Mouse (Mus musculus): Measurements from ENCODE around the gene Gng5. TPM values are rescaled to one million over a fixed set of nuclear protein-coding genes. Genes with fewer than 3 reads are reported as not detected.

Gene Gng5
- 100 to 1,000 TPM; 246 to 247 TPM for total RNA-seq (2021)

DNA sequence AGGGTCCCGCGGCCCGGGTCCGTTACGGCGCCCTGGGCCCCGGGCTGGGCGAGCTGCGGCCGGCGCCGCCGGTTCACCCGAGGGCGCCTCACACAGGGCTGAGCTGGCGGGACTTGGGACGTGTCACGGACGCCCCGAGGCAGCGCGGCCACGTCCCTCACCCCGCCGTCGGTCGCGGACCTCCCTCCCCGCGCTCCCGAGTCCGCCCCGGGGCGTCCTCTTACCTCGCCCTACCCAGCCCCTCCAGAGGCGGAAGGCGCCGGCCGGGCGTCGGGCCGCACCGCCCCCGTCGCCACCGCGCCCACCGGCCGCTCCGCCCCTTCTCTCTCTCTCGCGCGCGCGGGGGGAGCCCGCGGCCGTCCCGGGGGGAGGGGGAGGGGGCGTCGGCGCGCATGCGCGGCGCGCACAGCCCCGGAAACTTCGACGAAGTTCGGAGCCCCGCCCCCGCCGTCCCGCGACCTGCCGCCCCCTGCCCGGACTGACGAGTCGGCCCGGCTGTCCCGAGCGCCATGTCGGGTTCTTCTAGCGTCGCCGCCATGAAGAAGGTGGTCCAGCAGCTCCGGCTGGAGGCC is at the start of gene Gng5, which contains the start of gene Spata1:
Gene Gng5, plus strand, starts transcription at position 377 of the 572 bp plus-strand sequence.
Gene Spata1, minus strand, starts transcription at position 323 of the 572 bp plus-strand sequence.
- intact Hi-C loops (cut with DNase I), result loop anchor here (2.0 to 5.0 kb wide), 4 partner anchors 21 to 313 kb away; partner anchors contain the start of genes Prkacb and Rpf1
- peak; percentile 87 to 91 for DNase-seq

DNA sequence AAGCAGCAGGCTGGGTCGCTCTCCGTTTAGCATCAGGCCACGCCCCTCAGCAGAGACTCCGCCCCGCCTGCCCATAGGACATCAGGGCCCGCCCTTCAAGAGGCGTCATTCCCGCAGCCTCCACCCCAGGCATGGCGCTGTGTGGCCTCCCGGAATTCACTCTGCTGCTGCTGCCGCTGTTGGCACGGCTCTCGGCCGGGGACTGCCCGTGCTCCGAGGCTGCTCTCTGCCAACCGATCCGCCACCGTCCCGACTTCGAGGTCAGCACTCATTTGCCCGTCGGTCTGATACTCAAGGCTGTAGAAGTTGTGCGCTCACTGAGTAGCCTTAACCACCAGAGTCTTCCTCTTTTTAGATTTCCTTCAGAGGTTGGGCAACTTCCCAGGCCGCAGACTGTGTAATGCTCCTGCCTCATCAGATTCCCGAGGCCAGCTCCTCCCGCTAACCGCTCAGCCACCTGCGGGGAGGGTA is 49.2 kb upstream of the Gng5 start:
- DNase-seq, result peak; percentile 89 to 93
- intact Hi-C loops (cut with DNase I), result loop anchor here (2.0 to 5.0 kb wide), 2 partner anchors 47 to 48 kb away; partner anchors contain the start of genes Gng5 and Spata1

DNA sequence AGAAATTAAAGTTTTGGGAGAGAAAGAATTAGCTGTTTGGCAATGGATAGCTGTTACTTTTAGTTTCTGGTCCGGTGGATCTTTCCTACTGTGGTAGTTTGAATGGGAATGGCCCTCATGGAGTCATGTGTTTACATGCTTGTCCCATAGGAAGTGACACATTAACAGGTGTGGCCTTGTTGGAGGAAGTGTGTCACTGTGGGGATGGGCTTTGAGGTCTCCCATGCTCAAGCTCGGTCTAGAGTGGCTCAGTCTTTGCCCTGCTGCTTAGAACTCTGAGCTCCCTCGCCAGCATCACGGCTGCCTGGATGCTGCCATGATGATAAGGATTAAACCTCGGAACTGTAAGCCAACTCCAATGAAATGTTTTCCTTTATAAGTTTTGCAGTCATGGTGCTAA is 48.2 kb upstream of the Gng5 start:
- DNase-seq, result no peak
- intact Hi-C loops (cut with DNase I), result loop anchor here (2.0 to 5.0 kb wide), 2 partner anchors 46 to 49 kb away; partner anchors contain the start of genes Gng5 and Spata1

DNA sequence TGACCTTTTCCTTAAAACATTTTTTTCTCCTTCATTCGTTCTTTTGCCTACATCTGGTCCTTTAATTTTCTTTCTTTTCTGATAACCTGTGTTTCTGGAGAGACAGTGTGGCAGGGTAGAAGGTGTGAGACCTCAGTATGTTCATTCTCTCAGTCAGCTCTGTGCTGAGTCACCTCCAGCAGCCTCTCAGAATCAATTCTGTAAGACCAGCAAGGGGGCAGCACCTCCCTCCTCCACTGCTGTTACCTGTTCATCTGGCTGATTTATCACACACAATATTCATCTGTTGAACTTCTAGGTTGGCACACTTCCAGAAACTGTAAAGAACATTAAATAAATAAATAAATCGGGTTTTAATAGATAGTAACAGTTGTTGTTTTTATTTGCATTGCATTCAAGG is 36.7 kb upstream of the Gng5 start:
- no peak for DNase-seq
- intact Hi-C loops (cut with DNase I), result no loop called here

DNA sequence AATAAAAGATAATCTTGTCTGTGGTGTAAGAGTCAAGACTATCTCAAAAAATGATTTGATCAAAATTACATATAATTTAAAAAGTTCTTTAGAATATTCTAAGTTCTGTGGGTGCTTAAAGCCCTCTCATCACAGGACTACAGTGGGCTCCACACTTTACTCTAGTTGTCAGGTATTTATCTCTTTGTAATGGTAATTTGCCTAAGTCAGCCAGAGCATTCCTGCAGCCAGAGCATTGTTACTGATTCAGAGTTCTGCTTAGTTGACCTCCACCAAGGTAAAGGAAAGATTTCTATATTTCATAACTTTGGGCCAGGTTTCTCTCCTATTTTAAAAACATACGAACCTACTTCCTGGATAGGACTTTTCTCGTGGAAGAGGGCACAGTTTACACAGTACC is 30.4 kb upstream of the Gng5 start:
- DNase-seq, result no peak
- intact Hi-C loops (cut with DNase I), result no loop called here

DNA sequence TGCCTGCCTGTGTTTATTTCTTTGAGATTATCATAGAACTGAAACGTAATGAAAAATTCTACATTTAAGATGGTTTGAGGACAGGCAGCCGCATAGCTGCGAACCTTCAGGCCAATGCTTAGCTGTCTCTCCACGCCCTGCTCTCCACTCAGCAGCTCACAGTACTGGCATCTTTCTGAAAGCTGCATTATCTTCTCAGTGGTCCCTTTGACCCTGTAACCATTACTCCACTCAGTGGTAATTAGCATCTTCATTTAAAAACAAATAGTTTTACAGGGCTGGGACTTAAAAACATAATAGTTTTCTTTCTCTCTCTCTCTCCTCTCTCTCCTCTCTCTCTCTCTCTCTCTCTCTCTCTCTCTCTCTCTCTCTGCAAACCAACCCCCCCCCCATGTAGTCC is 26.9 kb upstream of the Gng5 start:
- intact Hi-C loops (cut with DNase I), result no loop called here
- no peak for DNase-seq

DNA sequence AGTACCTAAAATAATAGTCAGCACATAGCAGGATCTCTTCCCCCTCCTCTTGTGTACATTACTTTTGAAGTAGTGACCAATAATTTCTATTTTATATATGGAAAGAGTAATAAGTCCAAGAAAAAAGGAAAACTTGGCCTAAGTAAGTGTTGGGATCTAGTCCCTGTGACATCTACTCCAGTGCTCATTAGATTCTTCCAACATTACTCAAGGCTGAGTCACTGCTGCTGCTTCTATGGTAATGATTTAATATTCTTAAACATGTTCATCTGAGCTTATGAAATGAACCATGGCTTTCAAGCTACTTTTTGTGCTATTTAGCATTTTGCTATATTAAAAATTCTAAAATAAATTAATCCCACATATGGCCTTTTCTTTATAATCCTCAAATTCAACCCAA is 25.9 kb upstream of the Gng5 start:
- DNase-seq, result no peak
- intact Hi-C loops (cut with DNase I), result no loop called here

DNA sequence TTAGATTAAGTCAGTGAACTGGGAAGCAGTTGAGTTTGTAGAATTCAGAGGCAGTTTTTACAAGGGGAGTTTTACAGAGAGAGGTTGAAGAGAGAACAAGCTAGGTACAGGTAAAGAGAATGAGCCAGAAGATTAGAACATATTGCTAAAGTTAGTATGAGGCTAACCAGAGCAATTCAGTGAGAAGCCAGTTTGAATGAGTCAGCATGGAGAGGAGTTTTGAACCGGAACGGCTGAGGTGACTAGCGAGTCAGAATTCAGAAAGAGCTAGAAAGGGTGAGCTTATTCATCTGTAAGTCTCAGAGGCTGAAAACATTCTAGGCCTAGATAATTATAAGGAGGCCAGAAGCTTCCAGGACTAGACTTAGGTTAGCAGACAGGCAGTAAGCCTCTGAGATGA is 25.2 kb upstream of the Gng5 start:
- intact Hi-C loops (cut with DNase I), result no loop called here

DNA sequence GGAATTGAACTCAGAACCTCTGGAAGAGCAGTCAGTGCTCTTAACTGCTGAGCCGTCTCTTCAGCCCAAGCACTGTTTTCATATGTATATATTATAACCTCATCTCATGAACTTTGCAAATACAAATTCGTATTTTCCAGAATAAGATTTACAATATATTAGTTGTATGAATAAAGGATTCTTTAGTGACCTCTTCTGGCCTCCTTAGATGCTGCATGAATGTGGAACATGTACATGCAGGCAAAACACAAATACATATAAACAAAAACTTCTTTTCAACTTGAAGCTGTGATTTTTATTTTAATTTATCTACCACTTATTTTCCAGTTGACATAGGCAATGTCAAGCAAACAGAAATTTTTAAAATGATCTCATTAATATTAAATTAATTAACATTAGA is 17.6 kb upstream of the Gng5 start:
- intact Hi-C loops (cut with DNase I), result loop anchor here (1.0 kb wide), 1 partner anchor 137 kb away; no protein-coding TSS in a partner anchor
- DNase-seq, result no peak

More for the DNA sequence above, 25.2 kb upstream of the Gng5 start:
- DNase-seq, result no peak

DNA sequence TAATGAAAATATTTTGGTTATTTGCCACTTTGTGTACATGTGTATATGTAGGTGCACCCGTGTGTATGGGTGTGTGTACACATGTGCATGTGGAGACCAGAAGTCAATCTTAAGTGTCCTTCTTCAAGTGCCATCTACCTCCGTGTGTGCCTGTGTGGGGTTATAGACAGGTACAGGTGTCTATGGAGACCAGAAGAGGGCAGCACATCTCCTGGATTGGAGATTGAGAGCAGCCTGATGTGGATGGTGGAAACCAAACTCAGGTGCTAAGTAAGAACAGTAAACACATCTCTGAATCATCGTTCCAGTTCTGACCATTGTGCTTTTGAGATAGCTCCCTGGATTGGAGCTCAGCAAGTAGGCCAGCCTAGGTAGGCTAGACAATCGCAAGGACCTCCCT is 13.1 kb upstream of the Gng5 start:
- no peak for DNase-seq
- intact Hi-C loops (cut with DNase I), result no loop called here

DNA sequence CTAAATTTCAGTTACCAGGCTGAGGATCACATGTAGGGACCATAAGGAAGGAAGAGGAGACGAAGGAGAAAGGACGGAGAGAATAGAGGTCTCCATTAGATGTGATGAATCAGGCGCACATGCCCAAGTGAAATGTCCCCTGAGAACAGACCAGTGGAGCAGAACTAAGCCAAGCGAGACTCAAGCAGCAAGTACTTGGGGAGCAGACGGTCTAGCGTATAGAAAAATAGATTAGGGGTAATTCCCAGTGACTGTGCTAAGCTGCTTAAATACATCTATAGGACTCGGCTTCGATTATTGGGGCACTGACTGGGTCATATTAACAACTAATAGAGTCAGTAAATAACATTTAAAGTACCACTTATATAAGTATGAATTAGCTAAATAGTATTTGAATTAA is 4.7 kb upstream of the Gng5 start:
- intact Hi-C loops (cut with DNase I), result loop anchor here (5.0 kb wide), 2 partner anchors 43 to 88 kb away; no protein-coding TSS in a partner anchor
- no peak for DNase-seq

DNA sequence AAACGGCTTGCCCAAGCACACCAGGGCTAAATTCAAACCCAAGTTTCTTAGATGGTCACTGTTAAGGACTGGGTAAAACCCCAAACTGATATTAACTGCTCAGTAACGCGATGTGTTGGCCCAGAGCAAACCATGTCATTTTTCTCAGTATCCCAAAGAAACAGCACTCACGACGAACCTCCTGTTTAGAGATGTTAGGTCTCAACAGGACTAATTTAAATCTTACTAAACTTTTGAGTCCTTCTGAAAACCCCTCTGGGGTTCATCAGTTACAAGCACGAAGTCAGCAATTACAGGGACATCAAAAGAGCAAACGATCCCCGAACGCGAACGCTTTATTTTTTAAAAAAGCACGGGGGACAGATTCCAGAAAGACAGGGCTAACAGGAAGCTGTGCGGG is 618 bp upstream of the Gng5 start:
- intact Hi-C loops (cut with DNase I), result loop anchor here (5.0 kb wide), 2 partner anchors 47 to 92 kb away; no protein-coding TSS in a partner anchor
- no peak for DNase-seq

DNA sequence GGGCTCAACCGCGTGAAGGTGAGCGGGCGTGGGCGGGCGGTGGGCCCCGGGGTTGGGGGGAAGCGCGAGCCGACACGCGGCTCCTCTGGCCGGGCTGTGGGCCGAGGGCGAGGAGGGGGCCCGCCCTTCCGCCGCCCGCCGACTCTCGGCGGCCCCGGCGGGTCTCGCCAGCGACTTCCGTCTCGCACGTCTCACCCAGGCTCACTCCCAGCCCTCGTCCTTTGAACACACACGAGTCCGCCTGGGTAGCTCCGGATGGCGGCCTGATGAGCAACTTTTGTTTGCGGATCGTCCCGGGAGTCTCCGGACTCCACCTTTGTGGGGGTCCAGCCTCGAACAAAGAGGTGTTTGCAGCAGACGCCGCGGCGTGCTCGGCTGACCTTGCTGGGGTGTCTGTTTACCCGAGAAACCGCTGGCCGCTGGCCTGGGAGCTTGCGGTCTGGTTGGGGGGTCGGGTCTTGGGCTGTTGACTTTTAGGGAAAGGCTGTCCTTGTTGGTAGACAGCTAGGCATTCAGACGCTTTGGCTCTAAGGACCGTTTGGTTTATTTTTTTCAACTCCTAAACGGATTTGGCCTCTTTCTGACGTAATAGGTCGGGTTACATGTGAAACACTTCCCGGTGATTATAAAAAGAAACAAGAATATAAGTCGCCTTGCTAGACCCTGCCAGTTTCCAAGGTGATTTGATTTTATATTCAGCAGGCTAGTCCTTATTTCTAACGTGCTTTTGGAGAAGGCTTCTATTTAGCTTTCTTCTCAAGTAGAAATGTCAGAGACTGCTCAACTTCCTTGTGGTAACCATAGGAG is 599 bp downstream of the Gng5 start:
- peak in 1 of 2 experiments; percentile 55 for DNase-seq
- intact Hi-C loops (cut with DNase I), result loop anchor here (2.0 kb wide), 2 partner anchors 21 to 313 kb away; partner anchors contain the start of genes Prkacb and Rpf1

DNA sequence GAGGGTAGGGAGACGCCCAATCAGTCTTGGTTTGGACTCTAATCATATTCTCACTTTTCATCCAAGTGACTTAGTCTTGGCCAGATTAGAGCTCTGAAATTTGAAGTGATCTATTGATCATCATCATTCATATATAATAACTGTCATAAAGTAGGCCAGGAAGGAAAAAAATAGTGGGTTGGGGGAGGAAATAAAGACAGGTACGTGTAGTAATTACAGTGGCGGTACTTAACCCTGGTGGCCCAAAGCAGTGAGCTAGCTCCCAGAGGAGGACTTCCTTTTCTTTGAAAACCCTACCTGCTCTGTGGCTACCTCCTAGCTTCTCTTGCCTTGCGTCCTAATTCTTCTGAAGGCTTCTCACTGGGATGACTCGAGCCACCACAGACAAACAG is 1.2 kb downstream of the Gng5 start:
- intact Hi-C loops (cut with DNase I), result loop anchor here (2.0 kb wide), 2 partner anchors 20 to 312 kb away; partner anchors contain the start of genes Prkacb and Rpf1
- DNase-seq, result no peak

DNA sequence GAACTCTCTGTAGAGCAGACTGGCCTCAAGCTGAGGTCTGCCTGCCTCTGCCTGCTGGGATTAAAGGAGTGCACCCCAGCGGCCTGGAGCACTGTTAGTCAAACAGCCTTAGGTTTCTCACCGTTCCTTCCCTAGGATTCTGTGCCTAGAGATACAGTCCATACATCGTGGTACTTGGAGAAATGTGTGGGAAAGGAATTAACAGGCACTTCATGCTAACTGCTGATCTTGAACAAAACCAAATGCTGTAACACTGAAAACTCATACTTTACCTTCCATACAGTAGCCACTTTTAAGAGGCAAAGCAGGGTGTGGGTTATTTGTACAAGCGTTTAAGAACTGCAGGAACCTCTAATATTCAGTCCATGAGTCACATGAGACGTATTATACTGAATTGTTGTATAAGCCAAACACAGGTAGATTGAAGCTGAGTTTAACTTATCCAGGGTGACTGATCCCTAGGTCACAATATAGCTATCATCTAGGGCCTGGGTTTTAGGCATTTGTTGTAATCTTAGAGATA is 2.1 kb downstream of the Gng5 start:
- no peak for DNase-seq
- intact Hi-C loops (cut with DNase I), result loop anchor here (2.0 kb wide), 2 partner anchors 19 to 311 kb away; partner anchors contain the start of genes Prkacb and Rpf1

DNA sequence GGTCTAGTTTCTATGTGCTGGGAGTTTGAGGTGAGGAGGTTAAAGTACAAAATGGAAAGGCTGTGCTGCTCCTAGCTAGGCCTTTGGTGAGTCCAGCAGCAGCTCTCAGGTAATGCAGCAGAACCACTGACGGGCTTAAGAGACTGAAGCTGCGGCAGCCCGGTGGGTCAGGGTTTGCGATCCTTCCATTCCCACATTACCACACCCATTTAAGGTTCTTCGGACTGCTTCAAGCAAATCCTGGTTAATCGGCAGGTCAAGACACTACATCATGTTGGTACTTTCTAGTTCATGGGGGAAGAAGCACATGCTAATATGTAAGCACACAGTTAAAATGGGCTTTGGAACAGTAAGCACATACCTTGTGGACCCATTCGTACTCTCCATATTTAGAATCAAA is 7.1 kb downstream of the Gng5 start:
- intact Hi-C loops (cut with DNase I), result no loop called here
- DNase-seq, result no peak

DNA sequence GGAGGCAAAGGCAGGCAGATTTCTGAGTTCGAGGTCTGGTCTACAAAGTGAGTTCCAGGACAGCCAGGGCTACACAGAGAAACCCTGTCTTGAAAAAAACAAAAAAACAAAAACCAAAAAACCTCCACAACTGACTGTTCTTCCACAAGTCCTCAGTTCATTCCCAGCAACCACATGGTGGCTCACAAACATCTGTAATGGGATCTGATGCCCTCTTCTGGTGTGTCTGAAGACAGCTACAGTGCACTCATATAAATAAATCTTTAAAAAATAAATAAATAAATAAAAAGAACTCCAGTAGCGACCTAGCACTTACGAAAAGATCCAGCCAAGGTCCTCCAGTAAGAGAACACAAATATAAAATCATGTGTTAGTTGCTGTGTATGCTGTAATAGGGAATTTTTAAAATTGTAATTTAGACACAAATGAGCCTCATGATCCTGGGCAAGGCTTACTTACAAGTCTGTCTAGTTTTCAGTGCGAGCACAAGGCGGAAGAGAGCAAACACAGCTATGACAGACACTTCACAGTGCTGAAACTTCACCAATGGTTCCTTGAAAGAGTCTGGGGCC is 20.7 kb downstream of the Gng5 start:
- intact Hi-C loops (cut with DNase I), result loop anchor here (2.0 to 5.0 kb wide), 4 partner anchors 20 to 292 kb away; partner anchors contain the start of genes Prkacb and Ssx2ip
- DNase-seq, result no peak

DNA sequence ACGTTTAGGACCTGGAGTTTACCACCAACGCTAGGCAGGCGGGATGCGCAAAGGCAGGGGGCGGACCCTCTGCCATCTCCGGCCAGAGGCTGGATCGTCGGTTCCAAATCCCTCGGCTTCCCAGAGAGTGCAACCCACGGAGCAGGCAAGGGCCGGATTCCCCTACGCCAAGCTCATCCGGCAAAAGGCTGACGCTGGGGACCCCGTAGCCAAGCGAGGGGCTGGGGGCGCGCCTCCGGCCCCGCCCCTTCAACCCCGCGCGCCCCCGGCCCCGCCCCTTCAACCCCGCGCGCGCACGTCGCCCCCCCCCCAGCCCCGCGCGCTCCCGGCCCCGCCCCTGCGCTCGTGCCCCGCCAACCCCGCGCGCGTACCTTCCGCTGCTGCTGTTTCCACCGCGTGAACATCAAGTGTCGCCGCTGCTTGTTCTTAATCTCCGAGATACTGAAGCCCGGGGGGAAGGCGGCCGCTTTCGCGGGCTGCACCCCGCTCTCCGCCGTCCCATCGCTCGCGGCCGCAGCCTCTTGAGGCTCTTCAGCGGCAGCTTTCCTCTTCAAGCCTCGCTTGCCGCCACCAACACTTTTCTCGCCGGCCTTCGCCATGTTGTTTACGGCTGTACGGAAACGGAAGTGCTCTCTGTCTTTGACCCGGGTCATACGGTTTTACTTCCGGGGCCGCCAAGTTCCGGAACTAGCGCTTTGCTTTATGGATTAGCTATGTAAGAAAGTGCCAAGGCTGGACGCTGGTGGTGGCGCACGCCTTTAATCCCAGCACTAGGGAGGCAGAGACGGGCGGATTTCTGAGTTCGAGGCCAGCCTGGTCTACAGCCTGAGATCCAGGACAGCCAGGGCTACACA is 21.4 kb downstream of the Gng5 start, which contains the start of gene Rpf1:
Gene Rpf1, minus strand, starts transcription at position 632 of the 854 bp plus-strand sequence.
- intact Hi-C loops (cut with DNase I), result loop anchor here (2.0 to 5.0 kb wide), 4 partner anchors 20 to 291 kb away; partner anchors contain the start of genes Prkacb and Ssx2ip
- DNase-seq, result peak; percentile 88 to 89

DNA sequence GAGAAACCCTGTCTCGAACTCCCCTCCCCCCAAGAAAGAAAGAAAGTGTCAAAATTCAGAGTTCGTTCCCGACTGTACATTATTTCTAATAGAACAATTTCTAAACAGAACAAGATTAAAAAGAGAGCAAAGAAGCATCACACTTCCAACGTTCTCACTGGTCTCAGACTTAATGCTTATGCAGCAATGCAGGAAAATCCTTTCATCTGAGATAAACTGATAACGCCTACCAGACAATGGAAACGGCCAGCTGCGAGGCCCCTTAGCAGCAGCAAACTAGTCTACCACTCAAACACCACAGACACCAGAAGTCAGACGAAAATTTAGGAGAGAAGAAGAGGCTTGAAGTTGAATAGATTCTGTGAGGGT is 22.0 kb downstream of the Gng5 start:
- DNase-seq, result no peak
- intact Hi-C loops (cut with DNase I), result loop anchor here (2.0 to 5.0 kb wide), 4 partner anchors 21 to 291 kb away; partner anchors contain the start of genes Prkacb and Ssx2ip
